Mouse (Mus musculus): ENCODE measurements around the gene Ltb.

Gene Ltb

GRCm38 (mm10) chr17:35242015-35242941 is 48.0 kb downstream of the Ltb start:
- DNase-seq (ENCODE audit: extremely low spot score, low read depth, low spot score): no peak

- no peak for DNase-seq (ENCODE audit: extremely low spot score, low read depth, low spot score)
Measured at GRCm38 (mm10) chr17:35243086-35243485, 48.8 kb downstream of the Ltb start.

GRCm38 (mm10) chr17:35244999-35245398 is 50.8 kb downstream of the Ltb start:
- no peak for DNase-seq (ENCODE audit: extremely low spot score, low read depth, low spot score)
